Mouse (Mus musculus): Measurements from ENCODE around the gene Wdr54. TPM values are rescaled to one million over a fixed set of nuclear protein-coding genes. Genes with fewer than 3 reads are reported as not detected.

Gene Wdr54
- polyA plus RNA-seq, 1 experiment from 2014 or later: 19.3 TPM

- Histone ChIP-seq H3K9me3 (no peaks in the 10 kb centered on the region), H3K4me3 (peak overlapping the region; percentile 34), H3K9ac (peak overlapping the region; percentile 31), H3K4me2 (peak overlapping the region; percentile 52), H3K27ac (replicated peaks) (peak overlapping the region; percentile 89), H3K4me1 (replicated peaks) (peaks cover 37% of the 10 kb centered on the region), H3K27me3 (peaks cover 19% of the 10 kb centered on the region), H3K36me3 (no peaks in the 10 kb centered on the region)
- peak; percentile 72; the same call in 1 of the 2 replicates for ATAC-seq (ENCODE audit: low FRiP score, low read depth)
- 2% methylated on average over 20 of the region's 26 CpGs for WGBS
Measured at GRCm38 (mm10) chr6:83136881-83137575, 19.2 kb downstream of the Wdr54 start.

DNA sequence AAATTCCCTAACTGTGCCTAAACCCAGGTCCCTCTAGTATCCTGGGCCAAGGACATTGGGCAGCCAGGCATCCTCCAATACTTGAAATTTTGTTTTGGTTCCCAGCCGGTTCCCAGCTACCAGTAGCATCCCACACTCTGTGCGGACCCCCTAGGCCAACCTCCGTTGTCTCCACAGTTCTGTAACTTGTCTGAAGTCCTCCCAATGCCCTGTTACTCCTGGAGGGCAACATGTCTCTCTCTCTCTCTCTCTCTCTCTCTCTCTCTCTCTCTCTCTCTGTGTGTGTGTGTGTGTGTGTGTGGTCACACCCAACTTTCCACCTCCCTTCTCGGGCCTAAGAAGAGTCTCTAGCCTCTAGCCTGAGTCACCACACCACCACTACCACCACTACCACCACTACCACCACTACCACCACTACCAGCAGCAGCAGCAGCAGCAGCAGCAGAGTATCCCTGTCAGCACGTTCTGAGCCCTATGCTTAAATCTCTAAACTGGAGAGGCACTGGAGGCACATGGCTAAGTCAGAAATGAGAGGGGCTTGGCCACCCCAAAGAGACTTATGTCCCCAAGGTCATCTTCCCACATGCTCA lies 19.8 kb downstream of the Wdr54 start:
- peak overlapping the region; percentile 34 for H3K4me3 ChIP-seq
- H3K9ac ChIP-seq: peak overlapping the region; percentile 31
- no peaks in the 10 kb centered on the region for H3K9me3 ChIP-seq
- no peaks in the 10 kb centered on the region for H3K36me3 ChIP-seq
- H3K4me1 ChIP-seq (replicated peaks): peaks cover 32% of the 10 kb centered on the region
- no peak for ATAC-seq (ENCODE audit: low FRiP score, low read depth)
- H3K4me2 ChIP-seq: peak overlapping the region; percentile 52
- WGBS: 14% methylated on average over 5 of the region's 5 CpGs
- peaks cover 19% of the 10 kb centered on the region for H3K27me3 ChIP-seq
- H3K27ac ChIP-seq (replicated peaks): peak overlapping the region; percentile 89

DNA sequence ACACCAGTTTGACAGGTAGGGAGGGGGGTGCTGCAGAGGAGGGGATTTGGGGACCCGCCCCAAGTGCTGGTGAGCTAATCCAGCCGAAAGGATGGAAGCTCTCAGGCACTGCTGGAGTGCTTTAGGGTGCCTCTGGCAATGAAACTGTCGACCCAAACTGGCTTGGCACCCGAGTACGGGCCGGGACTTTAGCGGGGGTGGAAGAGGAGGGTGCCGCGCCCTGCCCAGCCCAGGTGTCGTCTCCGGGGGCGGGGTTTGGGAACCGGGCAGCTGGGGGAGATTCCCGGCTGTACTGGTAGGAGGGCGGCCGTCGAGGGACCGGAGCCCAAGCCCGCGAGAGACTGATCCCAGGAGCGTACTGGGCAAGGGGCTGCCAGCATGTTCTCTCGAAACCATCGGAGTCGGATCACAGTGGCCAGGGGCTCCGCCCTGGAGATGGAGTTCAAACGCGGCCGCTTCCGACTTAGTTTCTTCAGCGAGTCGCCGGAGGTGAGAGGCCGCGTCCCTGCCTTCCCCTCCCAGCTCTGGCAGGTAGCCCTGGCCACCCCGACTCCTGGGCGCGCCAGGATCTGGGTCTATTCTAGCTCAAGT lies 20.5 kb downstream of the Wdr54 start:
- 6% methylated on average over 37 of the region's 37 CpGs for WGBS
- peak overlapping the region; percentile 52 for H3K4me2 ChIP-seq
- H3K36me3 ChIP-seq: no peaks in the 10 kb centered on the region
- H3K9me3 ChIP-seq: no peaks in the 10 kb centered on the region
- H3K27me3 ChIP-seq: peaks cover 19% of the 10 kb centered on the region
- H3K9ac ChIP-seq: no peak overlapping the region; the same call in 1 of the 2 replicates
- H3K4me1 ChIP-seq (replicated peaks): peaks cover 32% of the 10 kb centered on the region
- no peak overlapping the region for H3K27ac ChIP-seq (replicated peaks)
- peak overlapping the region; percentile 19 for H3K4me3 ChIP-seq
- no peak for ATAC-seq (ENCODE audit: low FRiP score, low read depth)

DNA sequence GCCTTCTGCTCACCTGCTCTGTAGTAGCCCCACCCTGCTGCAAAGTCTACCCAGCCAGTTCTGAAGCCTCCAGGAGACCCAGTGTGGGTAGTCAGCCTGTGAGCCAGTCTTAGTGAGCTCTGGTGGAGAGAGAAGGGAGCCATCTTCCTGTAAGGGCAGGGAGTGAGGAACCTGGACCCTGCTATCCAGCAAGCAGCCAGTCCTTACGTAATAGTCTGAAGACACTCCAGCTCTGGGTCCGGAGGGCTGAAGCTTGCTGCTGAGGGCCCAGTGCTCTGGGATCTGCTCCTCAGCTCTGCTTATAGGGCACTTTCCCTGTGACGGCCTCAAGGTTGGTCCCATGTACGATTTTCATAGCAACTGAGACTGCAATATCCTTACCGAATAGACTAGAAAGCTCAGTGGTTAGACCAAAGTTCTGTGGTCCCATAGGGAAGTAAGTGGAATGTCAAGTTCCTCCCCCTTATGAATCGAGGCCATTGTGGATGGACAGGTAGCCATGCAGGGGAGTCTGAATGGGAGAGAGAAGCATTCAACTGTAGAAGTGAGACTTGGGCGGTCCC lies 21.2 kb downstream of the Wdr54 start, which contains the start of gene Rtkn:
Rtkn (plus strand) TSS at position 513 of the 563 bp plus-strand sequence.
- Histone ChIP-seq H3K4me3 (peak within 1 kb of the TSS; percentile 19), H3K9ac (peak within 1 kb of the TSS; percentile 31; the same call in 1 of the 2 replicates), H3K27ac (replicated peaks) (peak within 1 kb of the TSS; percentile 89; the same call in 1 of the 2 replicates), H3K4me1 (replicated peaks) (peaks cover 32% of the 10 kb centered on the region), H3K27me3 (peaks cover 19% of the 10 kb centered on the region), H3K9me3 (no peaks in the 10 kb centered on the region), H3K4me2 (peak within 1 kb of the TSS; percentile 52), H3K36me3 (no peaks in the 10 kb centered on the region)
- ATAC-seq (ENCODE audit: low FRiP score, low read depth): no peak
- 64% methylated on average over 7 of the region's 7 CpGs for WGBS

- H3K27me3 ChIP-seq: peaks cover 19% of the 10 kb centered on the region
- ATAC-seq (ENCODE audit: low FRiP score, low read depth): no peak
- WGBS: 72% methylated on average over 3 of the region's 3 CpGs
- no peak overlapping the region for H3K4me3 ChIP-seq
- no peak overlapping the region for H3K27ac ChIP-seq (replicated peaks)
- H3K9ac ChIP-seq: no peak overlapping the region
- no peaks in the 10 kb centered on the region for H3K36me3 ChIP-seq
- H3K9me3 ChIP-seq: no peaks in the 10 kb centered on the region
- no peak overlapping the region for H3K4me2 ChIP-seq
- peaks cover 32% of the 10 kb centered on the region for H3K4me1 ChIP-seq (replicated peaks)
Measured at GRCm38 (mm10) chr6:83134226-83134625, 22.0 kb downstream of the Wdr54 start.

DNA sequence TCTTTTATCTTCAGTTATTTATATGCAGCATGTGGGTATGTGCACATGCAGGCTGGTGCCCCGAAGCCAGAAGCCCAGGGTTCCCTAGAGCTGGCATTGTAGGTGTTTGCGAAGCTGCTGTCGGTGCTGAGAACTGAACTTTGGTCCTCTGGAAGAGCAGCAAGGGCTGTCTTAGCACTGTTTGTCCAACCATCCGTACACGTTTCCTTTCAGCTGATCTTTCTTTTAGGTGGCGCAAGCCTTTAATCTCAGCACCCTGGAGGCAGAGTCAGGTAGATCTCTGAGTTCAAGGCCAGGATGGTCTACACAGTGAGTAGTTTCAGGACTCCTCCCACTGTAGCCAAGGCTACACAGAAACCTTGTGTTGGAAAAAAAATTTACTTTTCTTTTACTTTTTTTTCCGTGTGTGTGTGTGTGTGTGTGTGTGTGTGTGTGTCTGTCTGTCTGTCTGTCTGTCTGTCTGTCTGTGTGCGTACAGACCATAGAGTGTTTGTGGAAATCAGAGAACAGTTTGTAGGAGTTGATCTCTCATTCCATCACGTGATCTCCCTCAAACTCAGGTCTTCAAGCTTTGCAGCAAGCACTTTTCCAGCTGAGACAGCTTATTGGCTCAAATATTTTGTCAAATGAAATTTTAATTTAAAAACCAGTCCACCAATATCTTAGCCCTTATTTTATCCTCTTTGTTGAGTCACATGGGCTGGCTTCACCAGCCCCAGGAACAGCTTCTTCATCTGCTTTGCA lies 23.8 kb downstream of the Wdr54 start:
- Histone ChIP-seq H3K36me3 (no peaks in the 10 kb centered on the region), H3K9me3 (no peaks in the 10 kb centered on the region), H3K4me3 (no peak overlapping the region), H3K27me3 (peaks cover 19% of the 10 kb centered on the region), H3K4me2 (no peak overlapping the region), H3K27ac (replicated peaks) (no peak overlapping the region), H3K9ac (no peak overlapping the region), H3K4me1 (replicated peaks) (peaks cover 16% of the 10 kb centered on the region)
- no peak for ATAC-seq (ENCODE audit: low FRiP score, low read depth)
- WGBS: 84% methylated on average over 9 of the region's 9 CpGs

DNA sequence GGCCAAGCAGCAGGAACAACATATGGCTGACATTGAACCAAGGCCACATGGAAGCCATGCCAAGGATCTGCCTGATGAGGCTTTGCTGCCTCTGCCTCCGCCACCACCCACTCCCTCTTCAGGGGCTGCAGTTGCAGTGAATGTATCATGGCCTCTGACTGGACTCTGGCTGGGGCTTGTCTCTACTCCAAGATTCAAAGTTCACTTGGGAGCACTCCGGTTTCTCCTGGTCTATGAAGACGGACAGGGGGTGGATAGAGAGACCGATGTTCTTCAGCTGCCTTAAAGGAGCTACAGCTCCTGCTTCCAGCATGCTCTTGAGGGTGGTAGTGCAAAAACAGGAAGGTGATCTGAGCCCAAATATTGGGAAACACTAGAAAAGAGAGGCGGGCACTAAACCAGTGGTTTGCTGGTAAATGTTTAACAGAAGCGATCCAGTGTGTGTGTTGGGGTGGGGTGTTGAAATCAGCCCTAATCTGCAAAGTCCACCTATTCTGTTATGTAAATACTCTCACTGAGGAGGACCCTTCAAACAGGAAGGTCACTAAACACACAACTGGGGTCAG lies 24.6 kb downstream of the Wdr54 start:
- ATAC-seq (ENCODE audit: low FRiP score, low read depth): no peak
- WGBS: 79% methylated on average over 6 of the region's 6 CpGs
- peaks cover 8% of the 10 kb centered on the region; the same call in 1 of the 2 replicates for H3K4me1 ChIP-seq (replicated peaks)
- H3K9me3 ChIP-seq: no peaks in the 10 kb centered on the region
- H3K9ac ChIP-seq: no peak overlapping the region
- H3K4me2 ChIP-seq: no peak overlapping the region
- H3K27me3 ChIP-seq: peaks cover 14% of the 10 kb centered on the region
- no peak overlapping the region for H3K4me3 ChIP-seq
- no peaks in the 10 kb centered on the region for H3K36me3 ChIP-seq
- no peak overlapping the region for H3K27ac ChIP-seq (replicated peaks)

DNA sequence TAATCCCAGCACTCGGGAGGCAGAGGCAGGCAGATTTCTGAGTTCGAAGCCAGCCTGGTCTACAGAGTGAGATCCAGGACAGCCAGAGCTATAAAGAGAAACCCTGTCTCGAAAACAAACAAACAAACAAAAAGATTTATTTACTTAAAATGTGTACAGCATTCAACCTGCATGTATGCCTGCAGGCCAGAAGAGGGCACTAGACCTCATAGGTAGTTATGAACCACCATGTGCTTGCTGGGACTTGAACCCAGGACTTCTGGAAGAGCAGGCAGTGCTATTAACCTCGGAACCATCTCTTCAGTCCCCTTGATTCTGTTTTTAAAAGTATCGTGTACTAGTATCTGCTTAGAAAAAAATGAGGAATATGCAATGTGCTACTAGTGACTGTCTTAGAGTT lies 28.8 kb downstream of the Wdr54 start:
- no peak overlapping the region for H3K4me3 ChIP-seq
- H3K4me2 ChIP-seq: no peak overlapping the region
- H3K4me1 ChIP-seq (replicated peaks): peaks cover 24% of the 10 kb centered on the region
- H3K27me3 ChIP-seq: no peaks in the 10 kb centered on the region
- no peaks in the 10 kb centered on the region for H3K9me3 ChIP-seq
- 98% methylated on average over 5 of the region's 5 CpGs for WGBS
- no peak overlapping the region for H3K27ac ChIP-seq (replicated peaks)
- ATAC-seq (ENCODE audit: low FRiP score, low read depth): no peak
- no peak overlapping the region for H3K9ac ChIP-seq
- H3K36me3 ChIP-seq: no peaks in the 10 kb centered on the region

GRCm38 (mm10) chr6:83125331-83125730 lies 30.9 kb downstream of the Wdr54 start, which contains the start of gene Ino80b:
Ino80b (minus strand) TSS chr6:83125431.
- Histone ChIP-seq H3K27ac (replicated peaks) (peak within 1 kb of the TSS; percentile 71), H3K27me3 (no peaks in the 10 kb centered on the region), H3K9me3 (no peaks in the 10 kb centered on the region), H3K4me3 (peak within 1 kb of the TSS; percentile 81), H3K4me1 (replicated peaks) (peaks cover 37% of the 10 kb centered on the region), H3K36me3 (no peaks in the 10 kb centered on the region), H3K9ac (peak within 1 kb of the TSS; percentile 65), H3K4me2 (peak within 1 kb of the TSS; percentile 96)
- 19% methylated on average over 5 of the region's 5 CpGs for WGBS
- ATAC-seq (ENCODE audit: low FRiP score, low read depth): no peak

DNA sequence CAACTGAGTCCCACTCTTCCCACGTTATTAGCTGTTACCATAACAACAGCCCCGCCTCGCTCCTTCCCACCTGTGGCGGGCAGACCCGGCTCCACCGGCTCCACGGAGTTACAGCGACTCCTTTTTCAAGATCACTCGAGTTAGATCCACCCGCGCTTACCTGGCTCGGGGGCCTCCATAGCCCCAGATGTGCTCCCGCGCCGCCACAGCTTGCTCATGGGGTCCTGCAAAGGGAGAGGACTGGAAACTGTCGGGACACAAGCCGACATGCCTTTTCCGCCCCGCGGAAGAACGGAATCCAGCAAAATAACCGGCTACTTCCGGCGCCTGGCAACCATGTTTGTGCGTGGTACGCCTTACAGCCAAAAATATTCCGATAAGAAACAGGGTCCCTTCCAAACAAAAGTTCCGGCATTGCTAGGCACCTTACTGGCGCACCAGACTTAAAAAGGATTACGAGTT lies 31.3 kb downstream of the Wdr54 start:
- ATAC-seq (ENCODE audit: low FRiP score, low read depth): peak; percentile 4; the same call in 1 of the 2 replicates
- Histone ChIP-seq H3K9me3 (no peaks in the 10 kb centered on the region), H3K4me3 (peak overlapping the region; percentile 81), H3K4me1 (replicated peaks) (peaks cover 41% of the 10 kb centered on the region), H3K4me2 (peak overlapping the region; percentile 96), H3K9ac (peak overlapping the region; percentile 65), H3K36me3 (no peaks in the 10 kb centered on the region), H3K27me3 (no peaks in the 10 kb centered on the region), H3K27ac (replicated peaks) (peak overlapping the region; percentile 71)
- WGBS: under 1% methylated on average over 30 of the region's 30 CpGs

- H3K27me3 ChIP-seq: no peaks in the 10 kb centered on the region
- H3K4me1 ChIP-seq (replicated peaks): peaks cover 56% of the 10 kb centered on the region
- no peaks in the 10 kb centered on the region for H3K9me3 ChIP-seq
- ATAC-seq (ENCODE audit: low FRiP score, low read depth): no peak
- H3K4me3 ChIP-seq: peak overlapping the region; percentile 65; the same call in 1 of the 2 replicates
- peak overlapping the region; percentile 99 for H3K4me2 ChIP-seq
- no peak overlapping the region for H3K9ac ChIP-seq
- peaks cover 11% of the 10 kb centered on the region for H3K36me3 ChIP-seq
- WGBS: 56% methylated on average over 5 of the region's 5 CpGs
- H3K27ac ChIP-seq (replicated peaks): no peak overlapping the region
Measured at GRCm38 (mm10) chr6:83122961-83123360, 33.2 kb downstream of the Wdr54 start.
